14 mouse cellular contexts compared by ENCODE assay signal in genomic region chr13:107059460-107059859, GRCm38 (mm10). TPM values are rescaled to one million over a fixed set of nuclear protein-coding genes. Genes with fewer than 3 reads are reported as not detected.
DNase-seq lines count a peak whose midpoint lies in the region; ATAC-seq and TF ChIP-seq lines count a peak whose summit lies in the region.
"Had no signal": no experiment of that assay in that cellular context is flagged by ENCODE, and none has a peak within 500 bp of the region (broad histone marks: within the 10 kb centered on the region; RNA-seq: fewer than 3 reads in every experiment).

No protein-coding gene starts in this region.

- DNase-seq in right cerebral cortex, adult 2 months (ENCODE audit: low spot score in 2 of 2): peak; percentile 7 to 25
- DNase-seq in right cerebral cortex, postnatal 36 days (ENCODE audit: low spot score in 2 of 2): no peak
- DNase-seq in thymus, postnatal 4 days: peak; percentile 68
- no peak for DNase-seq in heart, embryonic 10.5 days (ENCODE audit: low spot score)
- DNase-seq: adrenal gland, postnatal 10 days; heart, adult 2 months; heart, postnatal 4 days; kidney, postnatal 4 days; spleen, adult 18-20 months had no signal

- no peak overlapping the region for H3K9ac ChIP-seq in forebrain, embryonic 12.5 days
- H3K9ac ChIP-seq: limb, embryonic 15.5 days had no signal

- H3K27me3 ChIP-seq in myocyte (ENCODE audit: control insufficient read depth, insufficient read depth, insufficient read length): no peaks in the 10 kb centered on the region
- no peaks in the 10 kb centered on the region for H3K27me3 ChIP-seq in forebrain, embryonic 12.5 days
- no peaks in the 10 kb centered on the region for H3K27me3 ChIP-seq in heart, embryonic 10.5 days (ENCODE audit: insufficient read depth, poor library complexity, severe bottlenecking)
- H3K27me3 ChIP-seq: limb, embryonic 15.5 days had no signal

- H3K79me2 ChIP-seq in myocyte (ENCODE audit: control insufficient read depth, insufficient read depth): no peaks in the 10 kb centered on the region

- no peak overlapping the region for H3ac ChIP-seq in myocyte (ENCODE audit: control insufficient read depth, insufficient read length)

- H3K4me3 ChIP-seq in myocyte: no peak overlapping the region
- H3K4me3 ChIP-seq in forebrain, embryonic 12.5 days (replicated peaks): no peak overlapping the region
- no peak overlapping the region for H3K4me3 ChIP-seq in heart, embryonic 10.5 days
- H3K4me3 ChIP-seq: heart, adult 2 months; limb, embryonic 15.5 days had no signal

- H3K4me1 ChIP-seq in forebrain, embryonic 12.5 days: no peaks in the 10 kb centered on the region
- peaks cover 8% of the 10 kb centered on the region; the same call in 1 of the 2 replicates for H3K4me1 ChIP-seq in heart, embryonic 10.5 days
- H3K4me1 ChIP-seq: limb, embryonic 15.5 days had no signal

- no peak overlapping the region for H3K4me2 ChIP-seq in myocyte (ENCODE audit: low read depth)
- no peak overlapping the region for H3K4me2 ChIP-seq in forebrain, embryonic 12.5 days
- H3K4me2 ChIP-seq: limb, embryonic 15.5 days had no signal

- H3K36me3 ChIP-seq in myocyte (ENCODE audit: control insufficient read depth, insufficient read depth): no peaks in the 10 kb centered on the region
- H3K36me3 ChIP-seq in forebrain, embryonic 12.5 days (replicated peaks): no peaks in the 10 kb centered on the region
- H3K36me3 ChIP-seq in heart, embryonic 10.5 days: no peaks in the 10 kb centered on the region
- H3K36me3 ChIP-seq: limb, embryonic 15.5 days had no signal

- no peak for TF ChIP-seq POLR2A in myocyte (IDR thresholded peaks at IDR 0.05; ENCODE audit: insufficient read length, low read depth)

- WGBS in forebrain, embryonic 12.5 days: 88% methylated on average over 3 of the region's 3 CpGs
- 83% methylated on average over 3 of the region's 3 CpGs for WGBS in heart, embryonic 10.5 days

- H3K9me3 ChIP-seq in forebrain, embryonic 12.5 days: no peaks in the 10 kb centered on the region
- H3K9me3 ChIP-seq in heart, embryonic 10.5 days: no peaks in the 10 kb centered on the region
- H3K9me3 ChIP-seq: limb, embryonic 15.5 days had no signal

- H3K27ac ChIP-seq in forebrain, embryonic 12.5 days: no peak overlapping the region
- H3K27ac ChIP-seq in heart, embryonic 10.5 days: no peak overlapping the region
- H3K27ac ChIP-seq: heart, adult 2 months; limb, embryonic 15.5 days had no signal

- ATAC-seq in common myeloid progenitor, adult 5-6 weeks (replicated peaks; ENCODE audit: low read depth, poor library complexity, severe bottlenecking): peak; percentile 77
- ATAC-seq in forebrain, embryonic 12.5 days (ENCODE audit: low FRiP score): no peak
- ATAC-seq: intestine, postnatal 0 days had no signal

TF ChIP-seq in myocyte, 11 proteins besides CTCF, POLR2A, EP300 and RAD21:
- TF ChIP-seq CEBPB (IDR thresholded peaks at IDR 0.05; ENCODE audit: insufficient read depth, poor library complexity, severe bottlenecking) (peak; percentile 42; the same call in 1 of the 2 replicates), REST (IDR thresholded peaks at IDR 0.05; ENCODE audit: insufficient read depth, insufficient read length) (no peak), POLR2AphosphoS2 (IDR thresholded peaks at IDR 0.05; ENCODE audit: insufficient read length, low read depth) (no peak), SRF (IDR thresholded peaks at IDR 0.05; ENCODE audit: control insufficient read depth, insufficient read length, low read depth) (no peak), USF1 (IDR thresholded peaks at IDR 0.05; ENCODE audit: low read depth) (peak; percentile 56), MAX (IDR thresholded peaks at IDR 0.05; ENCODE audit: low read depth) (no peak), MYOG (IDR thresholded peaks at IDR 0.05; ENCODE audit: control insufficient read depth in 1 of 3, insufficient read depth in 1 of 3, insufficient read length in 2 of 3, low read depth in 2 of 3) (no peak)

RNA-seq across cellular contexts. Expression of gene Kif2a, which starts 37.5 kb away (rescaled TPM):
- total RNA-seq in common myeloid progenitor, adult 5-6 weeks (2017): 37.3 and 45.9 TPM in 2 replicates
- 14.9 TPM for polyA plus RNA-seq in myocyte (2012; fragmentation: generic; extraction: Trizol)
- 22.7 and 31.9 TPM in 2 replicates for polyA plus RNA-seq in forebrain, embryonic 12.5 days (2016; fragmentation: Nextera tagmentation; extraction: Ambion mirVana)
- polyA plus RNA-seq in heart, embryonic 10.5 days (2016; fragmentation: Nextera tagmentation; extraction: Ambion mirVana): 10.8 and 15.0 TPM in 2 replicates

Comparison
In these comparisons a context has a peak if more than half of its experiments do, and no peak if none do; other contexts are left out.
1. DNase-seq: peak in right cerebral cortex, adult 2 months (2 of 2) and thymus, postnatal 4 days (single experiment); none in right cerebral cortex, postnatal 36 days (0 of 2) and heart, embryonic 10.5 days (single experiment).